In the genomic region with DNA sequence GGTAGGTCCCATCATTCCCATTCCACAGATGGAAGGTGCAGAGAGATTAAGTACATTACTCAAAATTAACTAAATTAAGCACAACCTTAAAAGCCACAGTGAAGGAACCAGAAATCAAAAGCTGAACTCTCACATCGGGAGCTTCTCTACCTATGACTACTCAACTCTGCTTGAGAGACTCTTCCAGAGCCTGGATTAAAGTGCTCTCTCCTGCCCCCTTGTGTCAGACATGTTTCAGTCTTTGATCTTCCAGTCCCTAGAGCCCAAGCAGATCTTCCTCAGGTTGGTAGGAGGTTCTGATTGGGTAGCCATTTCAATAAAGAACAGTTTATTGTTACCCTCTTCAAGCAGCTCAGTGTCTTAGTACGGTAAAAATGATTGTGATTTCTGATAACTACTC, we compare ENCODE assay signal across 8 mouse cellular contexts. TPM values are rescaled to one million over a fixed set of nuclear protein-coding genes. Genes with fewer than 3 reads are reported as not detected.
A peak's percentile ranks its signal among the peaks of the same experiment; 100 is the strongest.
DNase-seq lines count a peak whose midpoint lies in the region; ATAC-seq lines count a peak whose summit lies in the region.

No protein-coding gene starts in this region.

- peak; percentile 90 for ATAC-seq in erythroblast, adult 5-6 weeks (replicated peaks; ENCODE audit: low FRiP score, poor library complexity, severe bottlenecking)

- peak; percentile 69 to 90 for DNase-seq in adrenal gland, adult (ENCODE audit: inconsistent age in 2 of 2, low spot score in 1 of 2)
- DNase-seq in adrenal gland, postnatal 4 days (ENCODE audit: low spot score in 2 of 2) = no peak
- DNase-seq in 416B (ENCODE audit: low read depth) = peak; percentile 87
- peak; percentile 75 for DNase-seq in adrenal gland, postnatal 14 days
- DNase-seq in kidney, postnatal 14 days = peak; percentile 75
- peak; percentile 86 for DNase-seq in lung, postnatal 10 days
- DNase-seq in spleen, postnatal 10 days (ENCODE audit: low spot score in 2 of 2) = peak; percentile 45 to 81

RNA-seq across cellular contexts. Expression of gene Mr1, which starts 6.5 kb away (rescaled TPM):
- total RNA-seq in adrenal gland, postnatal 4 days (2021) = 10 to 100 TPM; 27.8 to 33.1 TPM
- total RNA-seq in adrenal gland, postnatal 14 days (2021) = 13.8 and 17.2 TPM in 2 replicates
- total RNA-seq in erythroblast, adult 5-6 weeks (2015; ENCODE audit: low replicate concordance) = 1.3 and 2.3 TPM in 2 replicates
- 0.34 and 1.4 TPM in 2 replicates for total RNA-seq in erythroblast, adult 5-6 weeks (2017; ENCODE audit: low replicate concordance)

RNA-seq across cellular contexts. Expression of gene Stx6, which starts 18.4 kb away (rescaled TPM):
- 10 to 100 TPM; 72.5 to 76.7 TPM for total RNA-seq in adrenal gland, postnatal 4 days (2021)
- total RNA-seq in adrenal gland, postnatal 14 days (2021) = 48.4 and 59.5 TPM in 2 replicates
- 2.3 and 3.8 TPM in 2 replicates for total RNA-seq in erythroblast, adult 5-6 weeks (2015; ENCODE audit: low replicate concordance)
- 4.9 and 7.4 TPM in 2 replicates for total RNA-seq in erythroblast, adult 5-6 weeks (2017; ENCODE audit: low replicate concordance)

RNA-seq across cellular contexts. Expression of gene Ier5, which starts 40.6 kb away (rescaled TPM):
- total RNA-seq in adrenal gland, postnatal 4 days (2021) = 10 to 100 TPM; 12.8 to 14.4 TPM
- total RNA-seq in adrenal gland, postnatal 14 days (2021) = 11.1 and 12.9 TPM in 2 replicates
- 7.5 and 9.0 TPM in 2 replicates for total RNA-seq in erythroblast, adult 5-6 weeks (2015; ENCODE audit: low replicate concordance)
- 7.6 and 9.8 TPM in 2 replicates for total RNA-seq in erythroblast, adult 5-6 weeks (2017; ENCODE audit: low replicate concordance)

Comparison
In these comparisons a context has a peak if more than half of its experiments do, and no peak if none do; other contexts are left out.
1. DNase-seq: peak in adrenal gland, adult (2 of 2), 416B (single experiment), adrenal gland, postnatal 14 days (single experiment), kidney, postnatal 14 days (single experiment), lung, postnatal 10 days (single experiment) and spleen, postnatal 10 days (2 of 2); none in adrenal gland, postnatal 4 days (0 of 2).